Mouse (Mus musculus) G1E (cell line): ENCODE results near the gene Itpk1. TPM values are rescaled to one million over a fixed set of nuclear protein-coding genes. Genes with fewer than 3 reads are reported as not detected.

Experiments
- ATAC-seq: 2 replicates; pipeline ENCODE4 v1.8.0; 2016; ENCODE audit warnings: mild to moderate bottlenecking; ENCODE audit not compliant: insufficient number of reproducible peaks, poor library complexity, low FRiP score, severe bottlenecking; ENCODE audit errors: extremely low read depth
- DNase-seq: peaks from one replicate; pipeline ENCODE4 v3.0.0; 2012; ENCODE audit warnings: low spot score
- H3K27me3 ChIP-seq: 2 replicates; pipeline ENCODE4 v1.6.1; 2012; ENCODE audit warnings: mild to moderate bottlenecking, low read length, inconsistent platforms; ENCODE audit not compliant: insufficient read depth
- H3K36me3 ChIP-seq: replicated peaks from 2 replicates; pipeline ENCODE3; 2012; ENCODE audit warnings: mild to moderate bottlenecking, inconsistent platforms
- H3K4me1 ChIP-seq: 2 replicates; pipeline ENCODE4 v1.6.1; 2012; ENCODE audit warnings: low read depth, low read length, inconsistent platforms, mixed read lengths; ENCODE audit not compliant: insufficient read depth
- H3K4me3 ChIP-seq: 2 replicates; pipeline ENCODE4 v1.5.1; 2012; ENCODE audit warnings: low read depth, mild to moderate bottlenecking, inconsistent platforms, low read length, moderate library complexity, mixed read lengths
- H3K9me3 ChIP-seq: replicated peaks from 2 replicates; pipeline ENCODE4 v1.6.1; 2012; ENCODE audit warnings: inconsistent platforms
- CTCF ChIP-seq: IDR thresholded peaks from 2 replicates; pipeline ENCODE4 v1.5.1; 2012; ENCODE audit warnings: low read depth, low read length, inconsistent platforms, mixed read lengths
- GATA1 ChIP-seq: IDR thresholded peaks from 2 replicates; pipeline ENCODE4 v1.6.1; 2012; ENCODE audit warnings: borderline replicate concordance, low read length, inconsistent platforms, mixed read lengths
- GATA2 ChIP-seq: IDR thresholded peaks from 2 replicates; pipeline ENCODE4 v1.6.1; 2012; ENCODE audit warnings: low read depth, low read length, inconsistent platforms, borderline replicate concordance
- POLR2AphosphoS5 ChIP-seq: IDR thresholded peaks from 2 replicates; pipeline ENCODE4 v1.6.1; 2012; ENCODE audit warnings: low read depth, low read length, inconsistent platforms; ENCODE audit not compliant: insufficient replicate concordance
- TAL1 ChIP-seq: conservative IDR thresholded peaks from 2 replicates; pipeline ENCODE4 v1.6.1; 2012; ENCODE audit warnings: low read depth, low read length, inconsistent platforms, mixed read lengths
- polyA plus RNA-seq: library from polyadenylated mRNA; stranded (reverse); fragments of >175 nt; gene quantifications from 2 replicates; pipeline ENCODE4 v1.2.3, GENCODE M21; 2012
- total RNA-seq, 2 experiments: library from RNA; stranded (forward) in 1 of 2; stranded (reverse) in 1 of 2; fragments of 200-1000 nt in 1 of 2; fragments of >200 nt in 1 of 2; fragmentation: Nextera tagmentation in 1 of 2; gene quantifications; 2 replicates each; pipeline ENCODE4 v1.2.3; 2014 to 2017

The Itpk1 gene
- total and polyA plus RNA-seq, 3 experiments: 2.5 to 6.4 (median 2.7) TPM

- ATAC-seq: no peak
- peaks cover 40% of the 10 kb centered on the region for H3K36me3 ChIP-seq
- DNase-seq: no peak
Observed at GRCm38 (mm10) chr12:102586286-102586881, 118.3 kb downstream of the Itpk1 start.

GRCm38 (mm10) chr12:102585390-102585789, 119.3 kb downstream of the Itpk1 start:
- Histone ChIP-seq H3K4me1 (no peaks in the 10 kb centered on the region), H3K36me3 (peaks cover 40% of the 10 kb centered on the region), H3K27me3 (no peaks in the 10 kb centered on the region), H3K4me3 (no peak overlapping the region), H3K9me3 (no peaks in the 10 kb centered on the region)
- no peak for TF ChIP-seq GATA1
- no peak for TF ChIP-seq TAL1
- no peak for TF ChIP-seq CTCF
- no peak for TF ChIP-seq POLR2AphosphoS5
- no peak for TF ChIP-seq GATA2
- ATAC-seq (no peak), DNase-seq (no peak)

More at GRCm38 (mm10) chr12:102586286-102586881, 118.3 kb downstream of the Itpk1 start:
- TF ChIP-seq CTCF (no peak), GATA2 (no peak), GATA1 (no peak), POLR2AphosphoS5 (no peak)
- H3K4me1 ChIP-seq: no peaks in the 10 kb centered on the region
- H3K27me3 ChIP-seq: no peaks in the 10 kb centered on the region
- H3K9me3 ChIP-seq: no peaks in the 10 kb centered on the region
- H3K4me3 ChIP-seq: no peak overlapping the region

- no peak for TF ChIP-seq GATA2
- no peak for TF ChIP-seq TAL1
- TF ChIP-seq CTCF: no peak
- no peak for TF ChIP-seq GATA1
- no peak for TF ChIP-seq POLR2AphosphoS5
- Histone ChIP-seq H3K27me3 (no peaks in the 10 kb centered on the region), H3K4me1 (no peaks in the 10 kb centered on the region), H3K9me3 (no peaks in the 10 kb centered on the region), H3K4me3 (no peak overlapping the region), H3K36me3 (peaks cover 51% of the 10 kb centered on the region)
- DNase-seq (no peak), ATAC-seq (no peak)
Observed at GRCm38 (mm10) chr12:102582441-102582840, 122.3 kb downstream of the Itpk1 start.

GRCm38 (mm10) chr12:102581579-102582196, 123.0 kb downstream of the Itpk1 start:
- peaks cover 51% of the 10 kb centered on the region for H3K36me3 ChIP-seq
- ATAC-seq (no peak), DNase-seq (no peak)
- TF ChIP-seq GATA1: no peak
- TF ChIP-seq TAL1: no peak
- no peak for TF ChIP-seq CTCF
- TF ChIP-seq GATA2: no peak
- TF ChIP-seq POLR2AphosphoS5: no peak
- H3K27me3 ChIP-seq: no peaks in the 10 kb centered on the region
- H3K9me3 ChIP-seq: no peaks in the 10 kb centered on the region
- H3K4me3 ChIP-seq: no peak overlapping the region
- no peaks in the 10 kb centered on the region for H3K4me1 ChIP-seq

- ATAC-seq (no peak; the same call in 1 of the 2 replicates), DNase-seq (peak; percentile 64)
Observed at GRCm38 (mm10) chr12:102579041-102579440, 125.7 kb downstream of the Itpk1 start.

GRCm38 (mm10) chr12:102576659-102577398, 127.9 kb downstream of the Itpk1 start:
- TF ChIP-seq GATA1 (no peak), POLR2AphosphoS5 (no peak), TAL1 (no peak), CTCF (no peak), GATA2 (no peak)
- Histone ChIP-seq H3K9me3 (no peaks in the 10 kb centered on the region), H3K4me3 (no peak overlapping the region), H3K4me1 (no peaks in the 10 kb centered on the region), H3K36me3 (peaks cover 44% of the 10 kb centered on the region), H3K27me3 (no peaks in the 10 kb centered on the region)
- ATAC-seq (no peak), DNase-seq (no peak)

More at GRCm38 (mm10) chr12:102579041-102579440, 125.7 kb downstream of the Itpk1 start:
- Histone ChIP-seq H3K4me1 (no peaks in the 10 kb centered on the region), H3K9me3 (no peaks in the 10 kb centered on the region), H3K36me3 (peaks cover 41% of the 10 kb centered on the region), H3K27me3 (no peaks in the 10 kb centered on the region), H3K4me3 (no peak overlapping the region)
- TF ChIP-seq GATA1 (no peak), CTCF (peak; percentile 53), GATA2 (no peak), TAL1 (no peak)
